Mouse (Mus musculus) adipocyte (in vitro differentiated cells): ENCODE measurements around the gene Zfyve26.

ENCODE experiments used
- DNase-seq: peaks from one replicate; pipeline ENCODE4 v3.0.0-alpha.2; 2016; ENCODE audit warnings: low spot score

The Zfyve26 gene

GRCm38 (mm10) chr12:79296126-79296816 is at the start of gene Zfyve26:
Gene Zfyve26, minus strand, starts transcription at chr12:79296304.
- peak; percentile 97 for DNase-seq

GRCm38 (mm10) chr12:79341291-79341845 is 45.3 kb upstream of the Zfyve26 start:
- DNase-seq, result no peak

GRCm38 (mm10) chr12:79340513-79340912 is 44.4 kb upstream of the Zfyve26 start:
- peak; percentile 51 for DNase-seq

DNA sequence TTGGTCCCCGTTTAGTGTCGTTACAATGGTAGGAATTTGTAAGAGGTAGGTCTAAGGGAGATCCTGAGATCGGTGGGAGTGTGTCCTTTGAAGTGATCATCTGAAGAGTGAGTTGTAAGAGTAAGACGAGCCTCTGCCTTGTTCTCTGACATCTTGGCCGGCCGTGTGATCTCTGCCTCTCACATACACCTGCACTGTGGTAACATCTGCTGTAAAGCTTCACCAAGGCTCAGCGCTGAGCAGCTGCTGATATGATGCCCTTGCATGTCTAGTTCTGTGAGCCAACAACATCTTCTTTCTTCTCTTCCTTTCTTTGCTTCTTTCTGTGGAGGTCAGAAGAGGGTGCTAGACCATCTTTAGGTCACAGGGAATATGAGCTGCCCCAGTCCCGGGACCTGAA is 42.7 kb upstream of the Zfyve26 start:
- DNase-seq, result no peak

DNA sequence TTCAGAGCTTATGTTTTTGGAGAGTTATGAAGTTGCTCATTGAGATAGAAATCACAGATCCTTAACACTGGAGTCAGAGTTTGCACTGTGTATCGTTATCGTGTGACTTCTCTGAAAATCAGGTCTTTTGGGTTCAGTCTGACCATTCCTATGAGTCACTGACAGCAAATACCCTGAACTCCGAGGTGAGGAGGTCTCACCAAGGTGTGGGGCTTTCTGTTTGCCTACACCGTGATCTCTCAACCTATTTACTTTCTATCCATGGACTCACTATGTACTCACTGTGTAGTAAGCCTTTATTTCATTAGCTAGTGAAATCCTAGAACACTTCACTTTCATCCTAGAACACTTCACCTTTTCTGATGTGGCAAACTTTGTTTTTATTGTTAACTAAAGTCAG is 35.6 kb upstream of the Zfyve26 start:
- no peak for DNase-seq

DNA sequence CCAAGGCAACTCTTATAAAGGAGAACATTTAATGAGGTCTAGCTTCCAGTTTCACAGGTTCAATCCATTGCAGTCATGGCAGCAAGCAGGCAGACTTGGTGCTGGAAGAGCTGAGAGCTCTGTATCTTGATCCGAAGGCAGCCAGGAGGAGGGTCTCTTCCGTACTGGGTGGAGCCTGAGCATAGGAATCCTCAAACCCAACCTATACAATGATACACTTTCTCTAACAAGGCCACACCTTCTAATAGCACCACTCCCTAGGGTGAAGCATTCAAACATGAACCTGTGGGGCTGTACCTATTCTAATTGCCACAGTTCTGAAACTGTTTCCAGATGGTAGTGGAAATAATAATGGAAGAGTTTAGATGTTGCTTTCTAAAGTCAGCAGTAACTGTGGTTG is 34.5 kb upstream of the Zfyve26 start:
- DNase-seq, result no peak

- DNase-seq, result no peak
Observed at GRCm38 (mm10) chr12:79327868-79328267, 31.8 kb upstream of the Zfyve26 start.

- no peak for DNase-seq
Observed at GRCm38 (mm10) chr12:79326745-79327144, 30.6 kb upstream of the Zfyve26 start.

GRCm38 (mm10) chr12:79326236-79326635 is 30.1 kb upstream of the Zfyve26 start:
- DNase-seq, result no peak

- DNase-seq, result peak; percentile 66
Observed at GRCm38 (mm10) chr12:79322539-79322938, 26.4 kb upstream of the Zfyve26 start.

DNA sequence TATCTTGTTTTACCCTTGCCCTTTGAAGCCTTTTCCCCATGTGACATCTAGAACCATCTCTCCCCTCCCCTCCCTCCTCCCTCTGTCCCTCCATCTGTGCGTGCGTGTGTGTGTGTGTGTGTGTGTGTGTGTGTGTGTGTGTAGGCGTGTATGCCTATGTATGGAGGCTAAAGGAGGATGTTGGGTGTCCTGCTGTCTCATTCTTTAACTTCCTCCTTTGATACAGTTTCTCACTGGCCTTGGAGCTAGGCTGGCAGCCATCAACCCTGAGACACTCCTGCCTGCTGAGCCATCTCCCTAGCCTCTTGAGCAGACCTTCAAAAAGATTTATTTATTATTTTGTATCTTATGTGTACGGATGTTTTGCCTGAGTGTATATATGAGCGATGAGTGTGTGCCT is 24.8 kb upstream of the Zfyve26 start:
- DNase-seq, result no peak

- no peak for DNase-seq
Observed at GRCm38 (mm10) chr12:79317339-79317738, 21.2 kb upstream of the Zfyve26 start.

DNA sequence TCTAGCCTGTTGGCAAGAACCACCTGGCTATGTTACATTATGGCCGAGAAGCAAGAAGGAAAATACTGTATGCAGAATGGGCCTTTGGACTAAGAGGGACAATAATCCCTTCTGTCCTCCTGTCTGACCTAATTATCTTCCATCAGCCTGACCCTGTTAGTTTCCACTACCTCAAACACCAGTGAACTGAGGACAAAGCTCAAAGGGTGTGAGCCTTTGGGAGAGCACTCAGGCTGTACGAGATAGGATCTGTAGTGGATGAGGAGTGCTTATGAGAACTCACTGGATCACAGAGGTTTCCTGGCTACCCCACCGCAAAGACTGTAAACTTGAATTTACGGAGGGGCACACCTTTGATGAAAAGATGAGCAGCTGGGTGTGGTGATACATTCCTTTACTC is 17.6 kb upstream of the Zfyve26 start:
- DNase-seq, result no peak

GRCm38 (mm10) chr12:79306013-79306412 is 9.9 kb upstream of the Zfyve26 start:
- no peak for DNase-seq

DNA sequence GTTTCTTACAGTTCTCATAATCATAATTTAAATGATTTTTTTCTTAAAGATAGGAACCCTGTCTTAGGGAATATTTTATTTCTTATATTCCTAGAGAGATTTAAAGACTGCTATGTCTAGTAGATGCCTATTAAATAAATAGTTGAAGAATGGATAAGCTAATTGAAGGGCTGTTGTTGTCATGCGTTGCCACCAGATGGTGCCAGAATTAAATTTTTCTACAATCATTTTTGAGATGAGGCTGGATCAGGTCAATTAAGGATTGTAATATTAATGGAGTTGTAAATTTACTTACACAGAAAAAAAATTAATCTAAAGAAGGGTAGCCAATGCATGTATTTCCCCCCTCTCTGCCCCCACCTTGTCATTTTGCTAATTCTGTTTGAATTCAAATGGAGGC is 9.0 kb upstream of the Zfyve26 start:
- DNase-seq, result peak; percentile 49

GRCm38 (mm10) chr12:79301802-79302201 is 5.7 kb upstream of the Zfyve26 start:
- DNase-seq, result peak; percentile 86

DNA sequence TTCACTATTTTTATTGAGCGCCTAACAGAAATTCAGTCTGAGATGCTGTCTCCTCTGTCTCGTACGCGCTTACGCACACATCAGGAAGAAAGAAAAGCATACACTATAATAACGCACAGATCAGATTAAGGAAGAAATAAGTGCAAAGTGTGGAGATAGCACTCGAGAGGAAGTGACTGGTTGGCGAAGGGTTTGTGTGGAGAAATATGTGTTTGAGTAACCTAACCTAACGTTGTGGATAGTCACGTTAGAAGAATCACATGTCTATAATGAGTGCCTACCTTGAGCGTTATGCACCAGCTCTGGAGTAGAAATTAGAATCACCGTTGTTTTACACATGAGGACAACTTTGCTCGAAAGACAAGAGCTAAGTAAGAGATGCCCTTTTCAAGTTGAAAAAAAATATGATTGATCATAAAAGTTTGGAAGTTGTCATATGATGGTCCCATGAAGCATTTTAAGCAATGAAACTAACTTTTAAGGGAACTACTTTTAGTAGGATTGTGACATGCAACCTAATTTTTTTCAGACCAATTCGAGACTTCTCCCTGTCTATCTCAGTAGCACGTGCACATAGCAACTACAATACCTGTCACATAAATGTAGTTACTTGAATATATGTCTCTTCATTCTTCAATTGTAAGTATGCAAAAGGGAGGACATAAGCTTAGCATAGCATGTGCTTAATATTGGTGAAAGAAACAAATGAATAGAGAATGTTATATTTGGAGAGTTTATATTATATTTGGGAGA is 2.0 kb upstream of the Zfyve26 start:
- DNase-seq, result no peak

- DNase-seq, result peak; percentile 88
Observed at GRCm38 (mm10) chr12:79297121-79297576, 1.0 kb upstream of the Zfyve26 start, which contains the start of gene Rad51b. Gene Rad51b, plus strand, starts transcription at chr12:79297282.

DNA sequence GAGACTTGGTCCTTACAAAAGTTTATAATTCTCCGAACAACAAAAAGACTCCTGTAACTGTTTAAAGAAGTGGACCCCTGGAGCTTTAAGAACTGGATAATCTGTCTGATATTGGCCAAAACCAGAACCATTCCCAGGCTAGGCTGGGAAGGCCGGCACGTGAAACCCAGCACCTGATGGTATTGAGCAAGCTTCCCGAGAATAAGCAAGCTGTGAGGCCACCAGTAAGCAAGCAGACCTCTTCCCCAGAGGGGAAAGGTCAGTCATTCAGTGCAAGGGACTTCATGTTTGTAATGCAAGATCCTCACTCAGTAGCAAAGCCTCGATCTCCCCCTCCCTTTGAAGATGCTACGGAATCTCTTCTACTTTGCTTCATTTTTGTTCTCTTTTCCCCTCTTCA is 3.2 kb downstream of the Zfyve26 start:
- peak; percentile 64 for DNase-seq

DNA sequence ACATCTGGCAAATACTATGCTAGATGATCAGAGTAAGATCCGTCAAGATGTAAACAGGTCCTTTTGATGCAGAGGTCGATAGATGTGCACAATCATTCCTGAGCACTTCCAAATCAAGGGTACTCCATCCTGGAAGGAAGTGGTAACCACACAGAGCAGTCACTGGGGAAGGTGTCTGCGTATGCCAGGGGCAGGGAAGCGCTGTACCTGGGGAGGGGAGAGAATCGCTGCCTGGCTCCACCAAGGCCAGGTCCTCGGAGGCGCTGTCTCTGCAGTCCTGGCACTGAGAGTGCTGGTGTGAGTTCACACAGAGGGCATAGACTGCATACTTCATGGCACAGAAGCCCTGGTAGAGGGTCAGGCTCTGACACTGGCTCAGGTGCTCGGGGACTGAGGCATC is 13.5 kb downstream of the Zfyve26 start:
- DNase-seq, result no peak

DNA sequence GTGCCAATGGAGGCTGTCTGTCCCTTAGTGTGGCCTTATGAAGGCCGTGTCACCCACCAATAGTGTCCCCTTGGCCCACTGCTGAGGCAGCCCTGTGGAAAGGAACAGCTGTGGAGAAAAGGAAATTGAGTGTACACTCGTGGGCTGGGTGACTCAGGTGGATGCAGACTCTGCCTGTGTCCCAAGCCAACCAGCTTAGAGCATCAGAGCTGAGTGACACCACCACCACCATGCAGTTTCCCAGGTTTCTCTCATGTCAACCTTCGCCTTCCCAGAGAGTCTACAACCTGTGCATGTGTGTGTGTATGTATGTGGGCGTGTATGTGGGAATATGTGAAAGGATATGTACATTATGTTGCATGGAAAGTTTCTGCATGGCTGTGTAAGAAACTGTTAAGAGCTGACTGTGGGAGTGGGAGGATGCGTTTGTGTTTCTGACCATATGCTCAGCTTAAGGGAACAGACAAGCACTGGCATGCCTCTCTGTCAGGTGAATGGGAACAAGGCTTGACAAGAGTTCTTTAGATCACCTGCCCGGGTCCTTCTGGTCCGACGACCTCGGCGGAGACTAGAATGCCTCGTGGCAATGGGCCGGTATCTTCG is 16.5 kb downstream of the Zfyve26 start:
- DNase-seq, result no peak

DNA sequence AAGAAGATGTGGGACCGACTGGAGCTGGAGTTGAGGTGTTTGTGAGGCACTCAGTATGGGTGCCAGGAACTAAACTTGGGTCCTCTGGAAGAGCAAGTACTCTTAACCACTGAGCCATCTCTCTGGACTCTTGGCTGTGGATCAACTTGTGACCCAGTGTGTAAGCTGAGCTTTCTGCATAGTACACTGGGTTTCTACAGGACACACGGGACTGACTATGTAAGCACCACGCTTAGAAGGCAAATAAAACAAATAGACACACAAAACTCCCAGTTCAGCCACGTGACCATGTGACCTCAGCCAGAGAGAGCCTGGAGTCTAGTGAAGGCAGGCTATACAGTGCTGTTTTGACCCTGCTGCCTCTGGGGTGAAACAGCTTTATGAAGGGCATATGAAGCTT is 23.5 kb downstream of the Zfyve26 start:
- DNase-seq, result no peak

GRCm38 (mm10) chr12:79261035-79261434 is 35.1 kb downstream of the Zfyve26 start:
- DNase-seq, result peak; percentile 43
